ENCODE assay signal across 19 mouse cellular contexts in genomic region chrX:102416386-102416785, GRCm38 (mm10).
DNase-seq lines count a peak whose midpoint lies in the region; ATAC-seq and TF ChIP-seq lines count a peak whose summit lies in the region.
"Had no signal": no experiment of that assay in that cellular context is flagged by ENCODE, and none has a peak within 500 bp of the region (broad histone marks: within the 10 kb centered on the region; RNA-seq: fewer than 3 reads in every experiment).

No protein-coding gene starts in this region.

- TF ChIP-seq POLR2A in lung, adult 2 months (IDR thresholded peaks at IDR 0.05; ENCODE audit: borderline replicate concordance, extremely low read depth, low read depth, low read length), result no peak

- H3K4me1 ChIP-seq in lung, adult 2 months (ENCODE audit: control insufficient read depth, insufficient read depth, low read length), result no peaks in the 10 kb centered on the region
- H3K4me1 ChIP-seq: heart, embryonic 12.5 days; liver, embryonic 13.5 days; neural tube, embryonic 15.5 days had no signal

- peak; percentile 16 to 26 for DNase-seq in cerebellum, adult 18-20 months
- peak; percentile 11 to 17 for DNase-seq in left cerebral cortex, adult 18-20 months (ENCODE audit: low spot score in 2 of 2)
- DNase-seq in left cerebral cortex, postnatal 10 days (ENCODE audit: extremely low spot score in 1 of 2, low spot score in 2 of 2), result no peak
- DNase-seq in NIH3T3 (ENCODE audit: low read depth), result peak; percentile 26
- peak; percentile 4 to 6 for DNase-seq in layer of hippocampus, postnatal 36 days
- no peak for DNase-seq in lung, adult 2 months
- no peak for DNase-seq in retina, embryonic 14.5 days (ENCODE audit: low spot score)
- DNase-seq: adrenal gland, postnatal 36 days; heart, postnatal 36 days; kidney, adult 18-20 months; kidney, postnatal 14 days; liver, embryonic 13.5 days; thymus, adult 18-20 months had no signal

- WGBS in lung, adult 2 months, result 71% methylated on average over 4 of the region's 4 CpGs

- ATAC-seq in cerebellum, adult (ENCODE audit: insufficient number of reproducible peaks, low FRiP score, low TSS enrichment), result no peak
- ATAC-seq: hindbrain, postnatal 0 days; lung, postnatal 0 days had no signal

- no peak overlapping the region for H3K4me3 ChIP-seq in lung, adult 2 months (replicated peaks; ENCODE audit: extremely low read depth, low read depth, low read length)
- H3K4me3 ChIP-seq: heart, embryonic 12.5 days; liver, embryonic 13.5 days; megakaryocyte, embryonic 14.5 days; neural tube, embryonic 15.5 days had no signal

- intact Hi-C loops in left cerebral cortex, postnatal 10 days (cut with DNase I), result no loop called here

- TF ChIP-seq CTCF in lung, adult 2 months (IDR thresholded peaks at IDR 0.05; ENCODE audit: insufficient read depth, low read length), result no peak

Comparison
In these comparisons a context has a peak if more than half of its experiments do, and no peak if none do; other contexts are left out.
1. DNase-seq: peak in cerebellum, adult 18-20 months (2 of 2), left cerebral cortex, adult 18-20 months (2 of 2), NIH3T3 (single experiment) and layer of hippocampus, postnatal 36 days (2 of 2); none in left cerebral cortex, postnatal 10 days (0 of 2), lung, adult 2 months (single experiment) and retina, embryonic 14.5 days (single experiment).